Mouse (Mus musculus): ENCODE measurements at regions not wholly inside any gene's neighbourhood (a gene's known extent, or its start where the extent isn't known, plus 50 kb on each side); places are given as distances from the start of the nearest gene placed in this dataset.

DNA sequence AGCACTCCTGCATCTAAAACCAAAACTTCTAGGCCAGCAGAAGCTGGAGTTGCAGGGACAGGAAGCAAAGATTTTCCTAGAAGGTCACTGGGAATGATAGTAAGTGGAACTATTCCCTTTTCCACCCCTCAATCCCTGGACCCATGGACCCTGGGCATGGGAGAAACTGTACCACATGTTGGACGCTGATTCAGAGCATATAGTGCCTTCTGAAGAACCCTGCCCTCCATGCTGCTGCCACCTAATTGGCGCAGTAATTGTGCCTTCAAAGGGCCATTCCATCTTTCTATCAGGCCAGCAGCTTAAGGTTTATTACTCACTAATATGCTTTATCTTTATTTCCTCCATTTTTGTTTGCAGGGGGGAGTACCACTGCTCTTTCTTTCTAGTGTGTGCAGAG, 516.8 kb downstream of the Plekhb2 start:
- no peak for TF ChIP-seq POLR2A (IDR thresholded peaks at IDR 0.05; ENCODE audit: insufficient read length, low read depth)
- no peak for TF ChIP-seq POLR2AphosphoS2 (IDR thresholded peaks at IDR 0.05; ENCODE audit: insufficient read length, low read depth)
- TF ChIP-seq E2F4 (IDR thresholded peaks at IDR 0.05; ENCODE audit: insufficient read depth), result no peak
- no peak for TF ChIP-seq TCF12 (IDR thresholded peaks at IDR 0.05; ENCODE audit: insufficient read depth, poor library complexity, severe bottlenecking)
